In genomic region chr11:20857921-20858320, GRCm38 (mm10) we compare ENCODE assay signal across 12 mouse cellular contexts. TPM values are rescaled to one million over a fixed set of nuclear protein-coding genes. Genes with fewer than 3 reads are reported as not detected.
DNase-seq lines count a peak whose midpoint lies in the region; ATAC-seq lines count a peak whose summit lies in the region.
"Had no signal": no experiment of that assay in that cellular context is flagged by ENCODE, and none has a peak within 500 bp of the region (broad histone marks: within the 10 kb centered on the region; RNA-seq: fewer than 3 reads in every experiment).

No protein-coding gene starts in this region.

- ATAC-seq in heart, embryonic 16.5 days (replicated peaks; ENCODE audit: extremely low read depth, insufficient read depth, low FRiP score) = no peak
- no peak for ATAC-seq in lung, embryonic 15.5 days (ENCODE audit: borderline replicate concordance, extremely low read depth, low FRiP score, low TSS enrichment)
- ATAC-seq in embryonic facial prominence, embryonic 15.5 days (ENCODE audit: insufficient number of reproducible peaks, low FRiP score, low TSS enrichment, low read depth) = no peak
- ATAC-seq in stomach, embryonic 14.5 days (ENCODE audit: insufficient number of reproducible peaks, insufficient read depth, low FRiP score, low read depth) = no peak
- ATAC-seq: CD4-positive, CD25-positive, alpha-beta regulatory T cell, adult 4 months; inflammation-experienced regulatory T-cells, adult 6 months had no signal

- no peak overlapping the region for H3K9ac ChIP-seq in heart, embryonic 16.5 days (ENCODE audit: low read length)
- H3K9ac ChIP-seq in lung, embryonic 15.5 days = no peak overlapping the region
- no peak overlapping the region for H3K9ac ChIP-seq in embryonic facial prominence, embryonic 15.5 days
- no peak overlapping the region for H3K9ac ChIP-seq in stomach, embryonic 14.5 days (replicated peaks; ENCODE audit: low read depth, low read length)
- H3K9ac ChIP-seq: liver, embryonic 13.5 days had no signal

- peaks cover 22% of the 10 kb centered on the region for H3K4me1 ChIP-seq in heart, embryonic 16.5 days (ENCODE audit: control insufficient read depth, insufficient read depth, low read length)
- peaks cover 31% of the 10 kb centered on the region for H3K4me1 ChIP-seq in lung, embryonic 15.5 days
- H3K4me1 ChIP-seq in embryonic facial prominence, embryonic 15.5 days = peaks cover 38% of the 10 kb centered on the region
- H3K4me1 ChIP-seq in stomach, embryonic 14.5 days (ENCODE audit: control insufficient read depth, insufficient read depth, low read length) = 0 out of 2 replicates have a peak, but pooled peaks cover 7% of the 10 kb centered on the region
- H3K4me1 ChIP-seq: liver, embryonic 13.5 days had no signal

- no peak overlapping the region for H3K4me2 ChIP-seq in heart, embryonic 16.5 days (ENCODE audit: low read depth, low read length)
- no peak overlapping the region for H3K4me2 ChIP-seq in lung, embryonic 15.5 days
- no peak overlapping the region for H3K4me2 ChIP-seq in embryonic facial prominence, embryonic 15.5 days (replicated peaks)
- H3K4me2 ChIP-seq in stomach, embryonic 14.5 days (replicated peaks; ENCODE audit: low read depth, low read length) = no peak overlapping the region
- H3K4me2 ChIP-seq: liver, embryonic 13.5 days had no signal

- no peaks in the 10 kb centered on the region for H3K36me3 ChIP-seq in heart, embryonic 16.5 days (ENCODE audit: control insufficient read depth, insufficient read depth)
- H3K36me3 ChIP-seq in lung, embryonic 15.5 days = no peaks in the 10 kb centered on the region
- no peaks in the 10 kb centered on the region for H3K36me3 ChIP-seq in embryonic facial prominence, embryonic 15.5 days
- H3K36me3 ChIP-seq in stomach, embryonic 14.5 days (ENCODE audit: control insufficient read depth, insufficient read depth, low read length) = no peaks in the 10 kb centered on the region
- H3K36me3 ChIP-seq: liver, embryonic 13.5 days had no signal

- intact Hi-C loops in heart, postnatal 14 days (cut with DNase I) = loop anchor here (2.0 to 5.0 kb wide), 2 partner anchors 27 to 39 kb away; partner anchors contain the start of gene Lgalsl

- H3K27me3 ChIP-seq in heart, embryonic 16.5 days (ENCODE audit: control insufficient read depth, insufficient read depth, low read length) = no peaks in the 10 kb centered on the region
- no peaks in the 10 kb centered on the region for H3K27me3 ChIP-seq in lung, embryonic 15.5 days
- no peaks in the 10 kb centered on the region for H3K27me3 ChIP-seq in embryonic facial prominence, embryonic 15.5 days
- H3K27me3 ChIP-seq in stomach, embryonic 14.5 days (ENCODE audit: control insufficient read depth, insufficient read depth, low read length) = no peaks in the 10 kb centered on the region

- 76% methylated on average over 4 of the region's 4 CpGs for WGBS in heart, embryonic 16.5 days
- 96% methylated on average over 4 of the region's 4 CpGs for WGBS in lung, embryonic 15.5 days
- 77% methylated on average over 4 of the region's 4 CpGs for WGBS in embryonic facial prominence, embryonic 15.5 days
- 90% methylated on average over 4 of the region's 4 CpGs for WGBS in stomach, embryonic 14.5 days

- H3K27ac ChIP-seq in heart, embryonic 16.5 days (ENCODE audit: low read length) = peak overlapping the region; percentile 96; the same call in 1 of the 2 replicates
- H3K27ac ChIP-seq in lung, embryonic 15.5 days = peak overlapping the region; percentile 97
- H3K27ac ChIP-seq in embryonic facial prominence, embryonic 15.5 days (replicated peaks) = peak overlapping the region; percentile 90
- H3K27ac ChIP-seq in stomach, embryonic 14.5 days (ENCODE audit: low read length) = peak overlapping the region; percentile 74; the same call in 1 of the 2 replicates
- H3K27ac ChIP-seq: liver, embryonic 13.5 days had no signal

- H3K9me3 ChIP-seq in heart, embryonic 16.5 days (replicated peaks; ENCODE audit: control insufficient read depth, low read length) = no peaks in the 10 kb centered on the region
- H3K9me3 ChIP-seq in lung, embryonic 15.5 days = no peaks in the 10 kb centered on the region
- no peaks in the 10 kb centered on the region for H3K9me3 ChIP-seq in embryonic facial prominence, embryonic 15.5 days (replicated peaks)
- H3K9me3 ChIP-seq in stomach, embryonic 14.5 days (ENCODE audit: control insufficient read depth, low read depth, low read length) = no peaks in the 10 kb centered on the region
- H3K9me3 ChIP-seq: liver, embryonic 13.5 days had no signal

- DNase-seq in heart, postnatal 14 days = no peak
- no peak for DNase-seq in lung, postnatal 10 days
- no peak for DNase-seq in cerebellum, postnatal 25 days
- DNase-seq: cerebellum, adult 9-10 months; kidney, postnatal 4 days; liver, embryonic 13.5 days had no signal

- no peak overlapping the region for H3K4me3 ChIP-seq in heart, embryonic 16.5 days (ENCODE audit: low read length)
- no peak overlapping the region for H3K4me3 ChIP-seq in lung, embryonic 15.5 days
- H3K4me3 ChIP-seq in embryonic facial prominence, embryonic 15.5 days (replicated peaks) = no peak overlapping the region
- H3K4me3 ChIP-seq in stomach, embryonic 14.5 days (ENCODE audit: low read depth, low read length) = no peak overlapping the region
- H3K4me3 ChIP-seq: liver, embryonic 13.5 days had no signal

RNA-seq across cellular contexts. Expression of gene Lgalsl, which starts 27.1 kb away (rescaled TPM):
- 34.6 and 37.6 TPM in 2 replicates for polyA plus RNA-seq in heart, embryonic 16.5 days (2015; fragmentation: Nextera tagmentation; extraction: Ambion mirVana)
- 10 to 100 TPM; 35.5 to 42.6 TPM for total RNA-seq in heart, postnatal 14 days (2021)
- 52.3 and 54.4 TPM in 2 replicates for polyA plus RNA-seq in lung, embryonic 15.5 days (2015; fragmentation: Nextera tagmentation; extraction: Ambion mirVana)
- 68.4 and 74.7 TPM in 2 replicates for polyA plus RNA-seq in embryonic facial prominence, embryonic 15.5 days (2015; fragmentation: Nextera tagmentation; extraction: Ambion mirVana)
- polyA plus RNA-seq in stomach, embryonic 14.5 days (2014; fragmentation: Nextera tagmentation; extraction: Ambion mirVana) = 30.7 and 37.2 TPM in 2 replicates
